ENCODE assay signal across 22 mouse cellular contexts in the genomic region with DNA sequence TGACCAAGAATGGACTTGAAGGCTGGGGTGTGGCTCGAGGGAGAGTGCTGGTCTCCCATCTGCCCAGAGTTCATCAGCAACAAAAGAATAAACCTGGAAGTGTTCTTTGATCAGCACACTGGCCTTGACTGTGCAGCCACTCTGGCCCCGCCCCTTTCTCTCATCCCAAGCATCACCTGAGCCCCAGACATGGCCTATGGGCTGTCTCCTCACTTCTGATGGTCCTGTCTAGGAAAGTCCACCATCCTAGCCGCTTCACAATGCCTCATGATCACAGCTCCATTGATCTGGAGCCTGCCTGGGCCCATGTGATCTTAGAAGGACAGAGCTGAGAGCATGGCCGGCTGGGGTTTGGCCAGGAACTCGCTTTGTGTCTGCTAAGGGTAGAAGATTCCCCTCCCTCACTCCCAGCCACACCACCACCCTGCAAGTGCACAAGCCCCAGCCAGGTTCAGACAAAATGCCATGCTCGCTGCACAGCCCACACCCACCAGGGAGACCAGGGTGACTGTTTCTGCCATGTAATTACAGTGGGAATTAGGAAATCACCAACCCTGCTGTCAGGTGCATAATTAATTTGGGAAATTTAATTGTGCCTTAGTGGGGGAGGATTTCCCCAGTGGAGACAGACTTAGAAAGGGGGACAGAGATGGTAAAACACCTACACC. TPM values are rescaled to one million over a fixed set of nuclear protein-coding genes. Genes with fewer than 3 reads are reported as not detected.
A peak's percentile ranks its signal among the peaks of the same experiment; 100 is the strongest.
DNase-seq lines count a peak whose midpoint lies in the region; ATAC-seq lines count a peak whose summit lies in the region.
"Had no signal": no experiment of that assay in that cellular context is flagged by ENCODE, and none has a peak within 500 bp of the region (broad histone marks: within the 10 kb centered on the region; RNA-seq: fewer than 3 reads in every experiment).

No protein-coding gene starts in this region.

- H3K9ac ChIP-seq in forebrain, embryonic 12.5 days = no peak overlapping the region
- no peak overlapping the region for H3K9ac ChIP-seq in forebrain, embryonic 11.5 days (ENCODE audit: low read length)
- H3K9ac ChIP-seq in hindbrain, embryonic 13.5 days = no peak overlapping the region
- H3K9ac ChIP-seq in midbrain, embryonic 15.5 days = no peak overlapping the region
- H3K9ac ChIP-seq: embryonic facial prominence, embryonic 13.5 days; intestine, embryonic 15.5 days; kidney, embryonic 15.5 days; lung, embryonic 14.5 days had no signal

- 0 out of 2 replicates have a peak, but pooled peaks have one; percentile 31 for ATAC-seq in forebrain, embryonic 12.5 days (ENCODE audit: low FRiP score)
- no peak for ATAC-seq in forebrain, embryonic 11.5 days (replicated peaks; ENCODE audit: low FRiP score)
- peak; percentile 55; the same call in 1 of the 2 replicates for ATAC-seq in hindbrain, embryonic 13.5 days (ENCODE audit: low FRiP score)
- ATAC-seq in midbrain, embryonic 15.5 days (replicated peaks) = peak; percentile 34
- ATAC-seq: intestine, embryonic 15.5 days had no signal

- H3K36me3 ChIP-seq in forebrain, embryonic 12.5 days (replicated peaks) = no peaks in the 10 kb centered on the region
- H3K36me3 ChIP-seq in forebrain, embryonic 11.5 days (ENCODE audit: control insufficient read depth, insufficient read depth, low read length) = no peaks in the 10 kb centered on the region
- no peaks in the 10 kb centered on the region for H3K36me3 ChIP-seq in hindbrain, embryonic 13.5 days
- no peaks in the 10 kb centered on the region for H3K36me3 ChIP-seq in midbrain, embryonic 15.5 days (replicated peaks)
- H3K36me3 ChIP-seq: embryonic facial prominence, embryonic 13.5 days; heart, embryonic 10.5 days; intestine, embryonic 15.5 days; kidney, embryonic 15.5 days had no signal

- H3K9me3 ChIP-seq in forebrain, embryonic 12.5 days = no peaks in the 10 kb centered on the region
- H3K9me3 ChIP-seq in forebrain, embryonic 11.5 days (ENCODE audit: control insufficient read depth, low read length) = no peaks in the 10 kb centered on the region
- H3K9me3 ChIP-seq in hindbrain, embryonic 13.5 days = no peaks in the 10 kb centered on the region
- H3K9me3 ChIP-seq in midbrain, embryonic 15.5 days = no peaks in the 10 kb centered on the region
- H3K9me3 ChIP-seq: embryonic facial prominence, embryonic 13.5 days; heart, embryonic 10.5 days; intestine, embryonic 15.5 days; kidney, embryonic 15.5 days had no signal

- peaks cover 27% of the 10 kb centered on the region for H3K4me1 ChIP-seq in forebrain, embryonic 12.5 days
- 0 out of 2 replicates have a peak, but pooled peaks cover 1% of the 10 kb centered on the region for H3K4me1 ChIP-seq in forebrain, embryonic 11.5 days (replicated peaks; ENCODE audit: control insufficient read depth, insufficient read depth, low read length)
- H3K4me1 ChIP-seq in hindbrain, embryonic 13.5 days (replicated peaks) = peaks cover 41% of the 10 kb centered on the region
- peaks cover 34% of the 10 kb centered on the region for H3K4me1 ChIP-seq in midbrain, embryonic 15.5 days
- H3K4me1 ChIP-seq: intestine, embryonic 15.5 days had no signal

- H3K27ac ChIP-seq in forebrain, embryonic 12.5 days = 0 out of 2 replicates have a peak overlapping the region, but pooled peaks have one; percentile 5
- no peak overlapping the region for H3K27ac ChIP-seq in forebrain, embryonic 11.5 days (ENCODE audit: low read depth, low read length)
- peak overlapping the region; percentile 60 for H3K27ac ChIP-seq in hindbrain, embryonic 13.5 days
- H3K27ac ChIP-seq in midbrain, embryonic 15.5 days = peak overlapping the region; percentile 48
- H3K27ac ChIP-seq: heart, embryonic 10.5 days; intestine, embryonic 15.5 days; kidney, embryonic 15.5 days had no signal

- H3K27me3 ChIP-seq in forebrain, embryonic 12.5 days = no peaks in the 10 kb centered on the region
- H3K27me3 ChIP-seq in forebrain, embryonic 11.5 days (ENCODE audit: control insufficient read depth, insufficient read depth, low read length) = no peaks in the 10 kb centered on the region
- H3K27me3 ChIP-seq in hindbrain, embryonic 13.5 days = 0 out of 2 replicates have a peak, but pooled peaks cover 14% of the 10 kb centered on the region
- H3K27me3 ChIP-seq in midbrain, embryonic 15.5 days (replicated peaks) = no peaks in the 10 kb centered on the region
- H3K27me3 ChIP-seq: intestine, embryonic 15.5 days; kidney, embryonic 15.5 days had no signal

- H3K4me2 ChIP-seq in forebrain, embryonic 12.5 days = no peak overlapping the region
- H3K4me2 ChIP-seq in forebrain, embryonic 11.5 days (ENCODE audit: low read depth, low read length, severe bottlenecking) = no peak overlapping the region
- H3K4me2 ChIP-seq in hindbrain, embryonic 13.5 days = no peak overlapping the region
- H3K4me2 ChIP-seq in midbrain, embryonic 15.5 days = no peak overlapping the region
- H3K4me2 ChIP-seq: embryonic facial prominence, embryonic 13.5 days; intestine, embryonic 15.5 days; kidney, embryonic 15.5 days; liver, embryonic 11.5 days; lung, embryonic 14.5 days had no signal

- 75% methylated on average over 6 of the region's 6 CpGs for WGBS in forebrain, embryonic 12.5 days
- WGBS in forebrain, embryonic 11.5 days = 78% methylated on average over 6 of the region's 6 CpGs
- 66% methylated on average over 6 of the region's 6 CpGs for WGBS in hindbrain, embryonic 13.5 days
- WGBS in midbrain, embryonic 15.5 days = 65% methylated on average over 6 of the region's 6 CpGs

- H3K4me3 ChIP-seq in forebrain, embryonic 12.5 days (replicated peaks) = no peak overlapping the region
- no peak overlapping the region for H3K4me3 ChIP-seq in forebrain, embryonic 11.5 days (ENCODE audit: low read depth, low read length)
- no peak overlapping the region for H3K4me3 ChIP-seq in hindbrain, embryonic 13.5 days
- no peak overlapping the region for H3K4me3 ChIP-seq in midbrain, embryonic 15.5 days
- H3K4me3 ChIP-seq: embryonic facial prominence, embryonic 13.5 days; heart, embryonic 10.5 days; intestine, embryonic 15.5 days; kidney, embryonic 15.5 days had no signal

- DNase-seq in forebrain, embryonic 11.5 days (ENCODE audit: low spot score) = no peak
- peak; percentile 7 for DNase-seq in ZHBTc4 (ENCODE audit: low read depth, low spot score)
- DNase-seq in cerebellum, postnatal 4 days (ENCODE audit: low spot score in 2 of 2) = no peak
- DNase-seq in adrenal gland, postnatal 25 days = no peak
- DNase-seq: adrenal gland, postnatal 10 days; cerebellum, adult 11-12 months; cerebellum, postnatal 36 days; heart, postnatal 10 days; layer of hippocampus, postnatal 36 days; lung, embryonic 14.5 days; thymus, postnatal 14 days had no signal

RNA-seq across cellular contexts. Expression of a gene that starts 37.3 kb away (rescaled TPM):
- polyA plus RNA-seq in forebrain, embryonic 12.5 days (2016; fragmentation: Nextera tagmentation; extraction: Ambion mirVana) = 0.09 TPM in 1 of 2 replicates, not detected in the other
- polyA plus RNA-seq in forebrain, embryonic 11.5 days (2014; fragmentation: Nextera tagmentation; extraction: Ambion mirVana) = 0.09 TPM in 1 of 2 replicates, not detected in the other
- polyA plus RNA-seq in hindbrain, embryonic 13.5 days (2015; fragmentation: Nextera tagmentation; extraction: Ambion mirVana) = not detected in 2 replicates
- 0.06 and 0.23 TPM in 2 replicates for polyA plus RNA-seq in midbrain, embryonic 15.5 days (2015; fragmentation: Nextera tagmentation; extraction: Ambion mirVana)
- not detected in 2 replicates for total RNA-seq in adrenal gland, postnatal 25 days (2021)
- total RNA-seq: adrenal gland, postnatal 10 days; CH12.LX; heart, postnatal 10 days; layer of hippocampus, postnatal 36 days; left cerebral cortex, postnatal 25 days had no signal
- polyA plus RNA-seq: spleen, adult 2 months had no signal
